Mouse (Mus musculus): ENCODE data around the gene Dock1. TPM values are rescaled to one million over a fixed set of nuclear protein-coding genes. Genes with fewer than 3 reads are reported as not detected.

Dock1 gene
- total RNA-seq, 4 experiments from 2014 or later: 156 to 259 (median 216) TPM

- no peak for DNase-seq
These were observed 393.4 kb downstream of the Dock1 start for GRCm38 (mm10) chr7:135063886-135064285.

GRCm38 (mm10) chr7:135065301-135065700 is 394.8 kb downstream of the Dock1 start:
- DNase-seq: no peak

DNA sequence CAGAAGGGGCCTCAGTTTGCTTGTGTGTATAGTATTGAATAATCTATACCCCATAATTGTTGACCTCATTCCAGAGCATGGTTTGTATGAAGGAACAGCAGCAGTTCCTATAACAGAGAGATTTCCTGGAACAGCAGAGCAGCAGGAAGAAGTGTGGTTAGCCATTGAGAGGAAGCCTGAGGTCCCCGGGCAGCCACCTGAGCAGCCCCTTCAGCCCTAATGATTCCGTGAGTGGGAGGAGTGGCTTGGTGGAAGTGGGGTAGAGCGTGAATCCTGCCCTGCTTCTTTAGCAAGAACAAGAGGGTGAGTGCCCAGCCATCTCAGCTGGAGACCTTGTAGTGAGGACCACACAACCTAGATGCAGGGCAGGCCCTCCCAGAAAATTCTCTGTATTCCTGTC is 398.4 kb downstream of the Dock1 start:
- DNase-seq: no peak

GRCm38 (mm10) chr7:135076904-135077303 is 406.4 kb downstream of the Dock1 start:
- DNase-seq: no peak

GRCm38 (mm10) chr7:135077340-135077739 is 406.9 kb downstream of the Dock1 start:
- DNase-seq: no peak

DNA sequence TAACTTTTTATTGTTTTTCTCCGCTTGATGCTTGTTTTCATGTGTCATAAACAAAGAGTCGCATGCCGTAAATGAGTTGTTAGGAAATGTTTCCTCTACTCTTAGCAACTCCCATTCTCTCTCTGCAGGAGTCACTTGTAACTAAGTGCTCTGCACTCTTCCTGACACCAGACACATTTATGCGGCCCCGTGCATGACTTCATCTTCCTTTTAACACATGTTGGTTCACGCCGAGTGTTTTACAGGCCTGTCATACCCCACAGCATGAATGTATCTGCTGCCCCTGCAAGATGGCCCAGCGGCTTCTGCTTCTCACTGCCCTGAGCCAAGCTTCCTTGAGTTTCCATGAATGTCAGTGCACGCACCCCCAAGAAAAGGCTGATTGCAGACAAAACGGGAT is 407.4 kb downstream of the Dock1 start:
- no peak for DNase-seq

DNA sequence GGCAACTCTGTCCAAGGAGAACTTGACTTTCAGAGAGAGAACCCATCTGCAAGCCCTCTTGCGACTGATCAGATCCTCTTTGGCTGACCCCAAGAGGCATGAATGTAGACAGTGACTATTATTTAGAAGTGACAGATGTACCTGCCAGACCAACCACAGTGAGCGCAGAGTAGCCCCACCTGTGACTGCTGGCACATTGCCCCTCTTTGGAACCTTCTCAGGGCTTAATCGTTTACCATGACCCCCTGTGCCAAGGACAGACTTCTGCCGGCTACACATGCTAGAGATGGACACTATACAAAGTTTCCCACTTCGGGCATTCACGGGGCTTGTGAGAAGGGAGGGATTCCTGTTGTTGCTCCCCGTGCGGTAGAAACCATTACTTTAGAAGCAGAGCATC is 413.0 kb downstream of the Dock1 start:
- DNase-seq: no peak

DNA sequence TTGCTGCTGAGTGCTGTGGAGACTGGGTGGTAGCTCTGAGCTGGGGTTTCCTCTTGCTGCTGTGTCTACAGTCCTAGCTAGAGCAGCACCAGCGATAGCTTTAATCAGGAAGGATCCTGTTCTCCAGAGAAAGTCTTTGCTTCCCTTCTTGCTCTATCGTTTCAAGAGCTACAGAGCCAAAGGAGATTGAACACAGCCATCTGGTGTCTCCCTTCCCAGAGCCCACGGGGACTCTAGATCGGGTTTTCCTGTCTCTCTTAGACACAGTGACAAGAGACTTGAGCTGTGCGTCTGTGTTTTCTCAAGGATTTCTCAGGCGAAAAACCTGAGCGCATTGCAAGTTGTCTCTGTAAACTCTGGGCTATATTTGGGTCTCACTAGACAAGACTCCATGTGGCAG is 413.6 kb downstream of the Dock1 start:
- DNase-seq: no peak

- DNase-seq: peak; percentile 61
These were observed 416.1 kb downstream of the Dock1 start for GRCm38 (mm10) chr7:135086556-135086955.

- peak; percentile 40 for DNase-seq
These were observed 419.2 kb downstream of the Dock1 start for GRCm38 (mm10) chr7:135089626-135090025.

- DNase-seq: peak; percentile 45
These were observed 423.4 kb downstream of the Dock1 start for GRCm38 (mm10) chr7:135093851-135094250.

DNA sequence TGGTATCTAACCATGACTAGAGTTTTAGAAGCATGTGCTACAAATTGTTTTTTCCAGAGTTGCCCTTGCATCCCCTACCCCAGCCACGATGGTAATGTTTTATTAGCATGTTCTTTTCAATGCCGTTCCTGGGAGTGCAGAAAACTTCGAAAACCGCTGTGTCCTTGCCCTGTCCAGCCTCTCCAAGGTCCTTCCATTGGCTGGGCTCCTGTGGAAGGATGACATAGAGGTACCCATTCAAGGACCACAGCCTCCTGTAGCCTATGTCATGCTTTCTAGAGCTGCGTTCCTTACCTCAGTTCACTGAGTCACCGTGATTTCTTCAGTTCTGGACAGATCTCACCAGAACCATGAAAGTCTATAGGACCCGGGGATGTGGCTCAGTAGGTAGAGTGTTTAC is 431.5 kb downstream of the Dock1 start:
- DNase-seq: peak; percentile 80

DNA sequence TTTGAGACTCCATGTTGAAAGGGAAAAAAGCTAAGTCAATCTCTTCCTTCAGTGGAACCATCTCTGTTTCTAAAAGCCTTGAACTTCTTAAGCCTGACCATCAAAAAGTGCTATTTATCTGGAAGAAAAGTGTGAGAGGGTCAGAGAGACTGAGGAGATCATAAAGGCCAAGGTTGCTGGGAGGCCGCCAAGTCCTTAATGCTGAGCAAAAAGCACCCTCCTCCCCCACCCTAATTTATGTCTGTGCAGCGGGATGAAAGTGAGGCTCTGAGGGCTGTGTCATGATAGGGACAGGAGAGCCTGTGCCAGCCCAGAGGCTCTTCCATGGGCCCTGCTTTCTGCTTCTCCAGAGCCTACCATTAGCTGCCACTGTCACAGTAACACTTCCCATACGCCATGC is 436.1 kb downstream of the Dock1 start:
- peak; percentile 82 for DNase-seq

GRCm38 (mm10) chr7:135110307-135110706 is 439.9 kb downstream of the Dock1 start:
- no peak for DNase-seq

- no peak for DNase-seq
These were observed 455.0 kb downstream of the Dock1 start for GRCm38 (mm10) chr7:135125296-135126065.

DNA sequence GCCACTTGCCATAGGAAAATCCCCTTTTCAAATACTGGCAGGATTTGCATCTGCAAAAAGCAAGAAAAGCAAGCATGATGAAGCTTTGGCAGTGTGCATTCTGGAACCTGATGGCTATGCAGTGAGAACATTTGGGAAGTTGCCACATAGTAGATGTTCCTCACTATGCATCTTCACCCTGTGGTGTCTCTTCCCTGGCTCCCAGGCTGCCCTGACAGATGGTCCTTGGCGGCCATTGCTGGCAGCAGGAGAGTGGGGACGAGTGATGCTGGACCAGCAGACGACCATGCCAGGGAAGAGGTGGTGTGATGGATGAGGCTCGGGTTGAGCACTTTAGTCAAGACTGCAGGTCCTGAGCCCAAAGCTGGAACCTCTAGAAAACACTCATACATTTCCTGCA is 462.0 kb downstream of the Dock1 start:
- no peak for DNase-seq

DNA sequence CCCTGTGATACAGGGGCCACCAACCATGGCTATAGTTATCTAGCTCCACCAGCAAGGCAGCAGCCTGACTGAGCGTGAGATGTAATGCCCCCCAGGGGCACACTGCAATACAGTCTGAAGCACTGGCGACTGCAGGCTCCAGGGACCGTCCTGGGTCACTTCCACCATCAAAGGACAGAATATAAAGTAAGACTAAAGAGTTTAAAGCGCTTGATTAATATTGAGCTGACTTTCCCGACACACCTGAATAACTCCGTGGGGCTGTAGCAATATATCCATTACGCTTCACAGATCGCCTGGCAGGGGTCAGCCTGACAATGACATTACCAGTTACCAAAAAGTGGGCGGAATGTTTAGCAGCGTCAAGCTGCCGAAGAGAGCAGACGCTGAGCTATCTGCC is 464.2 kb downstream of the Dock1 start:
- no peak for DNase-seq

DNA sequence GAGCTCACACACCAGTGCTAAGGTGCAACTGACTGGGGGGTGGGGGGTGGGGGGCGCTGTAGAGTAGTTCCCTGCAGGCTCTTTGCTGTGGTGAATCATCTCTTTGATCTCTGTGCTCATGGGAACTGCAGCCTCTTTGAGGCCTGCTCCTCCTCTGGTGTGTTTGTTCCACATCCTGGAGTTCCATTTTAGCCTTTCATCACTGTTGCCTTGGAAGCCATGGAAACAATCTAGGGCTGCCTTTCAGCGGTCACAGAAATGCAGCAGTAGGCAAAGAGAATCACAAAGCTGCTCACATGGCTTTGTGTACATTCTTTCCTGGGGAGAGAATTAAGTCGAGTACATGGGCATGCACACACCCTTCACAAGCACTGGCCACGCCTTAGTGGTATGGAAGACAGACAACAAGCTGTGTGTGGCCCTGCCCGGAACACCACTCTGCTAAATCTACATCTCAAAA is 468.7 kb downstream of the Dock1 start:
- DNase-seq: peak; percentile 30

DNA sequence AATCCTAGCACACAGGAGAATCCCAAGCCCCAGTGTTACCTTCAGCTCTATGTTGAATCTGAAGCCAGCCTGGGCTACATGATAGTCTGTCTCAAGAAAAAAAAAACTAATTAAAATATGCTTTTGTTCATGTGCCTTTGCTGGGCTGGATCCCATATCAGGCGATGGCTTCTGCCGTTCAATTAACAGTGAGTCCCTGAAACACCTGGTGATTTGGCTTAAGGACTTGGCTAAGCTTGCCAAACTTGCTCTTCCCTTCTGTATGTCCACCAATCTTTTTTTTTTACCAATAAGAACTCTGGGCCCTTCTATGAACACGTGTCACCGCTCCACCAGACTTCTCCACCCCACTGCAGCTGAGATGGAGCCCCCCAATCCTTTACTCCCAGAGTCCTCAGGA is 474.3 kb downstream of the Dock1 start:
- DNase-seq: no peak

DNA sequence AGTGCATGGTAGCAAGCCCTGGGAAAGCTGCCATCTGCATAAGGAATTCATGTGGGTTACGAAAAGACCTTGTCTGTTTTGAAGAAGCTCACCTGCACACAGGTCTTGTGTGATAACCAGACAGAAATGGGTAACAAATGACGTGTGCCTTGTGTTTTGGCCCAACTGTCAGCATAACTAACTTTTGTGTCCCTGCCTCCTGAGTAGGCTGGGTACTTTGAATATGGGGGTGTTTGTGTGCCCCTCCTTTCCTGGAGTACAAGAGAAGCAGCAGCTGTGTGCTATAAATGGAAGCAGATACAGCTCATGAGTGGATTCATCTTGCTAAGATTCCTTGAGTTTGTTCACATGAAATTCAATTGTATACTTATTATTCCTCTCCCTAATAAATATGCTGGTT is 480.5 kb downstream of the Dock1 start:
- DNase-seq: no peak

- no peak for DNase-seq
These were observed 487.1 kb downstream of the Dock1 start for GRCm38 (mm10) chr7:135157571-135157970.

DNA sequence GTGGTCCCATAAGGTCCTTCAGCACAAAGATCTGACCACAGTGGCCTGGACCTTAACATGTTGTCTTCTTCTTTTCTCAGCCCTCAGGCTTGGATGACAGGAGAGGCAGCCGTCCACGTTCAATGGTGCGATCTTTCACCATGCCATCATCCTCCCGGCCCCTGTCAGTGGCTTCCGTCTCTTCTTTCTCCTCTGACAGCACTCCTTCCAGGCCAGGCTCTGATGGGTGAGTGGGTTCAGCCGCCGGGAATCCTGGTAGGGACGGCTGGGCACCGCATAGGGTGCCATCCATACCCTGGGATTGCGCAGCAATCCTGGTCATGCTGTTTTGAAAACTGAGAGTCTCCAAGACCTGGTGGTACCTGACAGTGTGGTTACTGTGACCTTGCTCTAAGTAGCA is 487.9 kb downstream of the Dock1 start:
- DNase-seq: no peak

DNA sequence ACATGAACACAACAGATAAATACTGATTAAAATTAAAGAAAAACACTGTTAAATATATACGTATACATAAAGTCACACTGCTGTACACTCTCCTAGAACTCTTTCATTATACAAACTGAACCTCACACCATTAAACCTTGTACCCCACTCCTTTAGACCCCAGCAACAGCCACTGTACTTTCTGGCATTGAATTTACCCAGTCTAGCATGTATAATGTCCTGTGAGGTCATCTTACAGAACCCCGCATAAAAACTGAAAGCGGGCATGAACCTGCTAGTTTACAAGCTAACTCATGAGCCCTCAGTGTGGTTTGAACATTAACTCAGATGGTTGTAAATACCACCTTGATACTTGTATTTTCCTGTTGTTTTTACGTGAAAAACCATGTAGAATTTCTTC is 489.2 kb downstream of the Dock1 start:
- no peak for DNase-seq

DNA sequence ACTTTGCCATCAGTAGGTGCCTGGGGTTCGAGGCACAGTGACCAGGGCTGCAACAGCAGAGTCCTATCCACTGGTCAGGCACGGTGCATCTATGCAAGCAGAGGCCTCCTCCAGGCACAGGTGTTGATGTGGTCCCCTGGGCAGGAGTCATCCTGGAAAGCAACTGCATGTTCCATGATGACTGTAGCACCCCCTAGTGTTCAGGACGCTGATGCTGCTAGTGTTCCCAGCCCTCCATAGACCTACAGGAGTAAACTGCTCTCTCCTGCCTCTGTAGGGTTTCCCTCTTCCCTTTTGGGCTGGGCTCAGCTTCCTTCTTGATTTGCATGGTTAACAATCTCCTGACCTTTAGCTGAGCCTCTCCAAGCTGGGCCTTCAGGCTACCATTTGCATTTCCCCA is 494.7 kb downstream of the Dock1 start:
- DNase-seq: peak; percentile 18

- DNase-seq: no peak
These were observed 499.5 kb downstream of the Dock1 start for GRCm38 (mm10) chr7:135169936-135170335.
